Mouse (Mus musculus) layer of hippocampus, adult 18-20 months (tissue): ENCODE measurements at regions not wholly inside any gene's neighbourhood (a gene's known extent, or its start where the extent isn't known, plus 50 kb on each side); places are given as distances from the start of the nearest gene placed in this dataset.

Experiments
- DNase-seq, 2 experiments: peaks; one replicate each; pipeline ENCODE4 v3.0.0; 2022; ENCODE audit warnings: low spot score in 2 of 2

DNA sequence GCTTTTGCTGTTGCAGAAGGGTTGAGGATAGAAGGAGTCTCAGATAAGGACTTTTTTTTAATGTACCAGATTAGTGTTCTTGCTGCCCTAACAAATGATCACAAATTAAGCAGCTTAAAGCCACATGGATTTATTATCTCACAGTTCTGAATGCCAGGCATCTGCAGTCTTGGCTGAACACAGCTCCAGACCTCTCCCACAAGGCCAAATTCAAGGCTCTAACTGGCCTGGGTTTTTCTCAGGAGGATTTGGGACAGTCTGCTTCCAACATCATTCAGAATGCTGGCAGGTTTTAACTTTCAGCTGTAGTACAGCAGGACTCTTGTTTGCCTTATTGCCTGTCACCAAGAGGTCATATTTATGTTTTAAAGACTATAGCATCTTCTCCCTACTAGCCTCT is 329.7 kb upstream of the Chrm2 start:
- DNase-seq, result no peak

DNA sequence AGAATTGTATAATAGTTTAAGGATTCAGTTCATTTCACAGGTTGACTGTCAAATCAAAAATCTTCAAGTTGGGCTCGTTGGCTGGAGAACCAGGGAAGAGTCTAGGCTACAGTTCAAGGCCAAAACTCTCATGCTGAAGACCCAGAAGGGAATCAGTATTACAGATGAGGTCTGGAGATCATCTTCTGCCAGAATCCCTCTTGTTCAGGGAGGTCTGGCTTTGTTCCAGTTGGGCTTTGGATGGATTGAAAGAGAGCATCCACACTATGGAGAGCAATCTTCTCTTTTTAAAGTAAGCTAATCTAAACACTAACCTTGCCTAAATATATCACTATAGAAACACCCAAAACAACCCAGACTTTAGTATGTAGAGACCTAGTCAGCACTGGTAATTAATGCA is 327.5 kb upstream of the Chrm2 start:
- no peak for DNase-seq

DNA sequence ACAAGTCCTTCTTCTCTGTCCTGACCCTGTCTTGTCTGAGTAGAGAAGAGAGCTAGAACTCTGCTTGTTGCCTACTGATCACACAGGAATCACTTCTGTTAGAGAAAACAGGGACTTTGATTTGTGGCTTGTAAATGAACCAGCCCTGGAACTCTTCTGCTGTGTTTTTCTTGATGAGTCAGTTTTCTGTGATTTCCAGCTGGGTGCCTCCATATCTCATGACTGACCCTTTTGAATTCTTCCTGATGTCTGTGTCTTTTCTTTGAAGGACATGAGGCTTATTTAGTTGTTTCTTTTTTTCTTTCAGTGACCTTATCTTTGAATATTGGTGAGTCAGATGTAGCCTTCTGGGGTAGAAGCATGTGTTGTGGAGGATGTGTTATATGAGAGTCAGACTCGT is 323.0 kb upstream of the Chrm2 start:
- peak in 1 of 2 experiments; percentile 1 for DNase-seq

- no peak for DNase-seq
Measured at GRCm38 (mm10) chr6:36068690-36069089, 319.2 kb upstream of the Chrm2 start.

DNA sequence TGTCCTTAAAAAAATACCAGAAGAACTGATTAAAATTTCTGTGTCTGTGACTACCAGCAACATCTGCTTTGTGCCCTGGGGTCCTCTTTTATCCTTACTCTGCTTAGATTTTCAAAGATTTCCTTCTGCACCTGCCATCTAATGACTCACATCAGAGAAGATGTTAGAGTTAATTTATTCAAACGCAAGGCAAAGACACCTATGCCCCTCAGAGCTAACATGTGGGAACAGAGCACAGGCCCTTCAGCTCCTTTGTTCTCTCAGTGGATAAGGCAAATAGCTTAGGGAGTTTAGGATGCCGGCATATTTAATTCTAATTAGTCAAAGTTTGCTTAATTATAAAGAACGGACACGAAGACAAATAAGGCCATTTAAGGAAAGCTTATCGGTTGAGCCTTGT is 308.3 kb upstream of the Chrm2 start:
- no peak for DNase-seq

GRCm38 (mm10) chr6:36093584-36093983 is 294.3 kb upstream of the Chrm2 start:
- DNase-seq, result no peak

GRCm38 (mm10) chr6:36094075-36094474 is 293.8 kb upstream of the Chrm2 start:
- no peak for DNase-seq

- DNase-seq, result no peak
Measured at GRCm38 (mm10) chr6:36097391-36097790, 290.5 kb upstream of the Chrm2 start.

GRCm38 (mm10) chr6:36098179-36098578 is 289.7 kb upstream of the Chrm2 start:
- peak in 1 of 2 experiments; percentile 16 for DNase-seq

DNA sequence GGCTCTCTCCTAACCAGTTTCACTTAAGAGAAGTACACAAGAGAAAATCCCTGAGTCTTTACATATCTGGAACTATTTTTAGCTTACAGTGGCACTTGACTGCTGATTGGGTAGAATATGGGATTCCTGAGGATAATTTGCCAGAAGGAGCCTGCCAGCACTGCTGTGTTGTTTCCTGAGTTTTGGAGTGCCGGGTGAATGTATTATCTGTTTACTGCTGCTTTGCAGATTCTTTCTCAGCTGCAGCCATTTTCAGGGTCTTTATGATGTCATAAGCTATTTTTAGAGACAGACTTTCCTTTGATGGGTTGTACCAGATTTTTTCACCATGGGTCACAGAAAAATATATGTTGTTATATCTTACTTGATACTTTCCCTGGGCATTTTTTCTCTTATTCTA is 279.1 kb upstream of the Chrm2 start:
- DNase-seq, result no peak

DNA sequence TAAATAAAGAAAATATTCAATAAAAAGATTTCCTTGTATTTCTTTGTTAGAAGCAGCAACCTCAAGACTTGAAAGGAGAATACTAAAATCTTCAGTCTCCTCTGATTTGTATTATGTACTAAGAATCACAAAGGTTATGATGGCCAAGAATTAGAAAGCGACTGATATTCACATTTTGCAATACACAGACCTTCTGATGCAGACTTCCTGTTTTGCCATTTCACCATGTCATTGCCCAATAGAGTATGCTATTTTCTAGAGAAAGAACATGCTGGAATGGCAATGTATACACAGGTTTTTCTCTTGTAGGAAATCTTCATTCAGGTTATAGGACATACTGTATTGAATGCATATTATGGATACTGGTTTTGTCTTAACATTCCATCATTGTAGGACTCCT is 250.7 kb upstream of the Chrm2 start:
- no peak for DNase-seq

GRCm38 (mm10) chr6:36147267-36147666 is 240.6 kb upstream of the Chrm2 start:
- no peak for DNase-seq

DNA sequence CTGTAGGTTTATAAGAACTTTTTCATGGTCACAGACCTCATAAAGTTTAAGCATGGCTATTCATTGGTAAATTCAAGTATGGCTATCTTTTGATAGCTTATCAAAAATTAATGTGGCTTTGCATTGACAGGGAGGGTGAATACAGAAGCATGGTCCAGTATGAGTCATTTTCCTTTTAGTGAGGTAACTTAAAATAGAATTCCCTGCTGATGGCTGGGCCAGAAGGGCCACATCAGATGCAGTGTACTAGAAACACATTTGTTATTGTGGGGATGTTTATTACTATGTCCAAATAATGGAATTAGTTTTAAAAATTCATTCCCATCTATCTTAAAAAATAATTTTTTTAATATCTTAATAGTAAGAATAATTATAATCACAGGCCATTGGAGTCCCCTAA is 213.4 kb upstream of the Chrm2 start:
- no peak for DNase-seq

GRCm38 (mm10) chr6:36175112-36175511 is 212.8 kb upstream of the Chrm2 start:
- DNase-seq, result no peak

- no peak for DNase-seq
Measured at GRCm38 (mm10) chr6:36179895-36180294, 208.0 kb upstream of the Chrm2 start.

- no peak for DNase-seq
Measured at GRCm38 (mm10) chr6:36182698-36183097, 205.2 kb upstream of the Chrm2 start.

DNA sequence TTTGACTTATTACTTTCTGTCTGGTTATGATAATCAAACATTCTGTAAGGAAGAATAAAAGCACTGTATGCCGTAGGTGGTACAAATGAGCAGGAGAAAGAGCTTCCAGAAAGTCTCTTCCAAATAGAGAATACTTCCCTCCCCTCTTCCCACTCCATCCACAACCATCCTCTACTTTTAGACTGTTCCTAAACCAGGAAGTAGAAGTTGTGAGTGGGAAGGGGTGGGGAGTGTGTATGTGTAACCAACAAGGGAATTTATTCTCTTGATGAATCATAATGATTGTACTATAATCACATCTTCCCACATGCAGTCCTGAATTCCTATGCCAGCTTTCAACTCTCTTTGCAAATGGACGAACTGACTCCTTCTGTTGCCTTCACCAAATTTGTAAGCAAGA is 181.2 kb upstream of the Chrm2 start:
- DNase-seq, result peak; percentile 36 to 74

DNA sequence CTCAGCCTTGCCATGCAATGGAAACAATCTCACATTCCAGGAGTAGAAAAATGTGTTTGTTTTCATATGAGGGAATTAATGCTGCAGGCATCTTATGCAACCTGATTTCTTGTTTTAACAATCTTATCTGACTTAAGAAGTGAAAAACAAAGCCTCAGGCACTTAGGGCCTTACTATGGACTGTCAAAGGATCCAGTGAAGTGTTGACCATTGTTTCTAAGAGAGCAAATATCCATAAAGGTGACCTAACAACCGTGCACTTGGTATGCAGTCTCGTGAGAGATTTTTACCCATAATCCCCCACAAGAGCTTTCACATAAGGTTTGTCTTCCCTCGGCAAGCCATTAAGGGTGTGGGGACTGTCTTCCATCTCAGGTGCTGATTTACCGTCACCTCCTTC is 166.6 kb upstream of the Chrm2 start:
- DNase-seq, result no peak

DNA sequence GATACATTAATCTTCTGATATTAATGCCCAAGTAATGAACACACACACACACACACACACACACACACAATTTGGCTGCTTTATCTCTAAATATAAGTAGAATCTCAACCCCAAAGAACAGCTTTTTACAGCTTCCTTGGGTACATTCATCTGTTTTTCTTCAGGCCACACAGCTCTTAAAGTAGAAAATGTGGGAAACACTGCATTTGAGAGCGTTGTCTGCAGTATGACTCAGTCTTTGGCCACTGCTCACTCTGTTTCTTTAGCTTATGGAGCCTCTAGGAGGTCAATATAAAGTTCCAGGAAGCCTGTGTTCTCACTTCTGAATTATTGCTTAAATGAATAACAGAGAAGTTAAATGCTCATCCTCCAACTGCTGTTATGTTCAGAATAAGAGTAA is 153.4 kb upstream of the Chrm2 start:
- no peak for DNase-seq

GRCm38 (mm10) chr6:36247027-36247426 is 140.9 kb upstream of the Chrm2 start:
- DNase-seq, result no peak

DNA sequence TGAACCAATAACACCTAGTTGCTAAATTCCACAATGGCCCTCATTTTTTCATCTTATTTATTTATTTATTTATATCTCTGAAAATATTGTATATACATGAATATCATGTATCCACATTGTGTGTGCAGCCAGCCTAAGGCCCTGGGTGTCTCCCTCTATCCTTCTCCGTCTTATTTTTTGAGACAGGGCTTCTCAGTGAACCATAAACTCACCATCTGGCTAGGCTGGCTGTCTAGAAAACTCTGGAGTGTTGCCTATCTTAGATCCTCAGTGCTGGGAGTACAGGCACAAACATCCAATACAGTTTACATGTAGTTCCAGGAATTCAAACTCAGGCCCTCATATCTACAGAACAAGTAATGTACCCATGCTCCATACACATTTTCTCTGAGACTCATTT is 139.7 kb upstream of the Chrm2 start:
- no peak for DNase-seq

DNA sequence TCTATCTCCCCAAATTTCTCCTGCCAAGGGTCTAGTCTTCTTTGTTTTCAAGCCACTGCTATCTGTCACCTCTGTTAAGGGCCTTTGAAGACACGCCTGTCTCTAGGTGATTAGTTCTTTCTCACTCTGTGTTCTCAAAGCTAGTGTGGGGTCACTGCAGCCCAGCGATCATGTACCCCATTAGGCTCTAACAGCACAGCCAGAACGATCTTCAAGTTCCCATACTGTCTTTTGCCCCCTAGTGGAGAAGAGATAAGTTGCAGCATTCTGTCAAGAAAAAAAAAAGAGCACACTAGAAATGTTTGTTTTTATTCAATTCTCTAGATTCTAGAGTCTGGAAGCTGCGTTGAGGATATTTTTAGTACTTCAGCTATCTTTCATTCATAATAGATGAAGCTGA is 138.8 kb upstream of the Chrm2 start:
- DNase-seq, result peak in 1 of 2 experiments; percentile 39

DNA sequence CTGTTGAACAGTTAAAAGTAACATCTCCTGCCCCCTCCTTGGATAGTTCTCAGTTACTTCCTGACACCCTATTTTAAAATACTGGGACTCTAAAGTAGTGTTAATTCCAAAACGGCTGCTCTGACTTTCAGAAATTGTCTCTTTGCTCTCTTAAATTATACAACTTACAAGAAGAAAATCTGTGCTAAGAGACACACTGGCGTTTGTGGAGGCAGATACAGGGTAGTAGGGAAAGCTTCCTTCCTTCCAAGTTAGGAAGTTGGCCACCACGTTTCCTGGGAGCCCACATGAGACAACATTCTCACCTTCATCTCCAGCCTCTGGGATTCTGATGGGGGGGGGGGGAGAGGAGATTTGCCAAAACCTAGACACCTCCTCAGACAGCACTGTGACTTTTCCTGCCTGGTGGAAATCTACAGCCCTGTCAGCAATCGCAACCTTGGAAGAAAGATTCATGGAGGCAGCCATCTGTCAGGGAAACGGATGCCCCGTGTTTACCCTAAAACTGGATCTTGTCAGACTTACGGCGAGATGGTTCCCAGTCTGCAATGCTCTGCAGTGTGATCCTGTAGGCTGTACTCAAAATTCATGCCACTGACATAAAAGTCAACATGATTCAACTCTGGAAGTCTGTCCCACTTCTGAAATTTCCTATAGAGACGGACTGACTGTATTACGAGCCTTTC is 121.0 kb upstream of the Chrm2 start:
- no peak for DNase-seq

DNA sequence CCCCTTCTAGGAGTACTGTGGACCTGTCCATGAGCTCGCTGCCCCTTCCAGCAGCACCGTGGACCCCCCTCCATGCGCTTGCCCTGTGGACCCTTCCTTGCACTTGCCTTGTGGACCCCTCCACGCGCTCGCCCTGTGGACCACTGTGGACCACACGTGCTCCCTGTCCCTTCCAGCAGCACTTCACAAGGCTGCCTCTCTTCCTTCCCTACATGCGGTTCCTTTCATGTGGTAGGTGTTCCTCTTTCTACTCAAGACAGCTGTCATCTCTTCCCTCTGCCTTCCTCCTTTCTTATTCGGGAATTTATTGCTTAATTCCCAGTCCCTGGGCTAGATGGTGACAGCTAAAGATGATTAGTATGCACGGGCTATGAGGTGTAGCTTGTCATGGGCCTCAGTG is 101.2 kb upstream of the Chrm2 start:
- DNase-seq, result no peak
